Mouse (Mus musculus) lung, adult 2 months (tissue): ENCODE data around the gene Dnajc4. TPM values are rescaled to one million over a fixed set of nuclear protein-coding genes. Genes with fewer than 3 reads are reported as not detected.

Experiments
- DNase-seq: peaks from one replicate; pipeline ENCODE4 v3.0.0; 2022
- H3K4me1 ChIP-seq: fragments of 200-500 bp; 2 replicates; pipeline ENCODE4 v1.6.1; 2011; ENCODE audit warnings: low read length; ENCODE audit not compliant: control insufficient read depth, insufficient read depth
- H3K4me3 ChIP-seq: fragments of 200-500 bp; replicated peaks from 2 replicates; pipeline ENCODE3; 2011; ENCODE audit warnings: low read depth, mild to moderate bottlenecking, control low read depth, low read length; ENCODE audit errors: extremely low read depth
- CTCF ChIP-seq: fragments of 200-500 bp; IDR thresholded peaks from 2 replicates; pipeline ENCODE4 v1.5.1; 2011; ENCODE audit warnings: mild to moderate bottlenecking, low read length, control low read depth; ENCODE audit not compliant: insufficient read depth
- POLR2A ChIP-seq: fragments of 200-500 bp; IDR thresholded peaks from 2 replicates; pipeline ENCODE4 v1.6.1; 2011; ENCODE audit warnings: low read depth, mild to moderate bottlenecking, control low read depth, low read length, borderline replicate concordance; ENCODE audit errors: extremely low read depth
- WGBS: fragments of 180-500 bp; shearing (Covaris S2); methylation state at CpG from one replicate; pipeline ENCODE4 v1.1.7; 2018; 5-methylcytosine and 5-hydroxymethylcytosine counted together
- polyA plus RNA-seq: library from polyadenylated mRNA; depleted of rRNA; stranded (reverse); fragments of >200 nt; gene quantifications from 2 replicates; pipeline ENCODE4 v1.2.3, GENCODE M21; 2012

Dnajc4 gene
- polyA plus RNA-seq, 1 experiment: 38.9 TPM

DNA sequence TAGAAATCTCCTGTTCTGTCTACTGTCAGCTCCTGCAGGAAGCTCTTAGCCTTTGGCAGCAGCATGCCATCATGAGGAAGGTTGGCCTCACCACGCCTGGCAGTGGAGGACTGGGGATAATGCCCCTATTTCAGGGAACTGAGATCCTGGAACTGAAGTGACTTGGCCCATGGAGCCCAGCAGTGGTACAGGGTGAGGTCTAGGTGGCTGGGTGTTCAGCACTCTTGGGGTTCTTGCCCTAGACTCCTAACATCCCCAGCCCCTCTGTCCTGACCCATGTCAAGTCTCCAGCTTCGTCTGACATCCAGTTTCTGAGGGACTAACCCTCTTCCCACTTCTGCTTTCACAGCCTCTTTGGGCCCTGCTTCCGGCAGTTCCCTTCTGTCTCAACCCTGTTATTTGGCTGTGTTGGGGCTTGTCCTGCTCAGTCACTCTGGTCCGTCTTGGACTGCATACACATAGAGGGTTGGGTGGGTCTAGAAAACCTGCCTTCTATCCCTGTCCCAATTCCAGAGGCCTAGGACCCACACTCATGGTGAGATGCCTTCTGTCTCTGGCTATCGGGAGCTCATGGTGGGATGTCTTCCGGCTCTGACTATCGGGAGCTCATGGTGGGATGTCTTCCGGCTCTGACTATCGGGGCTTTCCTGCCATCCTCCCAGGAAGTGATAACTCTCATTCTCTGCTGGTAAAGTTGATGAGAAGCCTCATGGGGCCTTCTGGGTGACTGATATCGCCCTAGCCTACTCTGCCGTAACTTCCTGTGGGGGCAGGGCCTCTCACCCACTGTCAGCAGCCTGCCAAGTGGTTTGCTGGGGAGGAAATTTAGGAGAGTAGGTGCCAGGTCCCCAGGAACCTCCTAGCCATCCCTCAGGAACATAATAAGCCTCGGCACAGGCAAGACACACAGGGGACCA lies 25.4 kb upstream of the Dnajc4 start:
- 46% methylated on average over 12 of the region's 12 CpGs for WGBS
- TF ChIP-seq CTCF: no peak
- no peak for TF ChIP-seq POLR2A
- no peak for DNase-seq
- Histone ChIP-seq H3K4me3 (peak overlapping the region; percentile 31), H3K4me1 (no peaks in the 10 kb centered on the region)

DNA sequence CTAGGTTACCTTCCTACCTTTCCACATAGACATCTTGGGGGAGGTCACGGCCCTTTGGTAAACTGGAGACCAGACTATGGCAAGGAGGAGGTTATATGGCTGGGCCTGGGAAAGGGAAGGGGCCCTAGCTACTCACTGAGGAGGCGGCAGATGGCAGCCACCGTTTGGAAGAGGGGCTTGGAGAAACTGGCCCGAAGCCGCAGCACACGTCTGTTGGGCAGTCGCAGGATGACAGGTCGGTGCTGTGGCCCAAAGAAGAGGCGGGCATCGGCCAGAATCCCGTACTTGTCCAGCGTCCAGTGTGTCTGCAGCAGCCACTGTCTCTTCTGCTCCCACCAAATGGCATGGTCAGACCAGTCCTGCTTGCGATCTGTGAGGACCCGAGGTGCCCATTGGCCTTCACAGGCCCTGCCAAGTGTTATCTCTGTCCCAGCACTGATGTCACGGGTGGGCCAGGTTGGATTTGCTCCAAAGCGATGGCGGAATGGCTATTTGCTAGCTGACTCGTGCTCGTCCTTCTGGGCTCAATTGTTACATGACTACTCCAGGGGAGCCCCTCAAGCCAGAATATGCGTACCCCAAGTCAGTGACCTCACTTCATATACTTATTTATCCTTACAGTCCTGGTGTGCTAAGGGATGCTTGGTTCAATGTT lies 22.2 kb upstream of the Dnajc4 start:
- no peak for TF ChIP-seq CTCF
- no peak for TF ChIP-seq POLR2A
- no peak for DNase-seq
- Histone ChIP-seq H3K4me1 (no peaks in the 10 kb centered on the region), H3K4me3 (no peak overlapping the region)
- 89% methylated on average over 20 of the region's 20 CpGs for WGBS

DNA sequence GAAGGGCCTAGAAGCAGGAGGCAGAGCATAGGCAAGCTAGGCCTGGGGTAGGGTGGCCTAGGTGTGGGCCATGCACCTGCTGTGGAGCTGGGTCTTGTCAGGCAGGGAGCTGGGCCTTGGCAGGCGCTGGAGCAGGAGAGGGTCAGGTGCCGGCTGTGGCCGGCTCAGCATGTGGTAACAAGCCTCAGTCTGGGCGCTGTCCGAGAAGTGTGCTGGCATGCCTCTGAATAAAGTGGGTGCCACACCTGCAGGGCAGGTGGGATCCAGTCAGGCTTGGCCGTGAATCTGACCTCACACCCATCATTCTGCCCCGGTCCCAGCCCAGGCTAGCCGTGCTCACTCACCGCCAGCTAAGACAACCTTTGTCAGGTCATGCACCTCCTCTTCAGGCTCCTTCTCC lies 21.6 kb upstream of the Dnajc4 start:
- TF ChIP-seq POLR2A: no peak
- no peak for TF ChIP-seq CTCF
- no peak overlapping the region for H3K4me3 ChIP-seq
- WGBS: 86% methylated on average over 9 of the region's 9 CpGs
- no peak for DNase-seq
- H3K4me1 ChIP-seq: no peaks in the 10 kb centered on the region

GRCm38 (mm10) chr19:7012426-7012825 lies 20.1 kb upstream of the Dnajc4 start:
- Histone ChIP-seq H3K4me3 (no peak overlapping the region), H3K4me1 (no peaks in the 10 kb centered on the region)
- WGBS: 73% methylated on average over 4 of the region's 4 CpGs
- TF ChIP-seq CTCF (no peak), POLR2A (no peak)
- no peak for DNase-seq

DNA sequence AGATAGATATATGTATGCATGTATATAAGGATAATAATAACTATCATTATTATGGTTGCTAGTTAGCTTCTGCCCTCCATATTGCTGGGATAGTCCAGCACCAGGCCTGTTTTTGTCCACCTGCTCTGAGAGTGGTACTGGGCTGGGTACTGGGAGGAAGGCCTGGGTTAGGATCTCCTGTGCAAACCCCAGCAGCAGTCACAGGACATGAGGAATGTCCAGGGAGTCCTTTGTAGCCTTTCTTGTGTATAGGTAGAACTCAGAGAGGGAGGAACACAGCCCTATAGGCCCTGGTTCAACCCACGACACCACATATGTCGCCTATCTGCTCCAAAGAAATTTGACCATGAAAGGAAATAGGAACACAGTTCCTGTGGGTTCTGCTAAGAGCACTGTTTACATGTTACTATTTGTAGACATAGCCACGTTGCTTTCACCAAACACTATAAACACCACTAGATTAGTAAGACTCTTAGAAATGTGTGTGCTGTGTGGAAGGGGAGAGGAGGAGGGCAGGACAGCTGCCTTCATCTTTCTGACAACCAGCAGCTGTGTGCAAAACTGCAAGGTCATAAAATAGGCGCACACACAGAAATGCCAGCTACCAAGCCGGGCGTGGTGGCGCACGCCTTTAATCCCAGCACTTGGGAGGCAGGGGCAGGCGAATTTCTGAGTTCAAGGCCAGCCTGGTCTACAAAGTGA lies 14.7 kb upstream of the Dnajc4 start:
- no peak for TF ChIP-seq POLR2A
- no peak for TF ChIP-seq CTCF
- WGBS: 54% methylated on average over 9 of the region's 9 CpGs
- DNase-seq: no peak
- H3K4me1 ChIP-seq: no peaks in the 10 kb centered on the region
- H3K4me3 ChIP-seq: no peak overlapping the region

GRCm38 (mm10) chr19:6999360-7000063 lies 7.1 kb upstream of the Dnajc4 start:
- no peak for DNase-seq
- TF ChIP-seq CTCF: no peak
- TF ChIP-seq POLR2A: no peak
- Histone ChIP-seq H3K4me1 (peaks cover 12% of the 10 kb centered on the region), H3K4me3 (no peak overlapping the region)
- 91% methylated on average over 19 of the region's 19 CpGs for WGBS

DNA sequence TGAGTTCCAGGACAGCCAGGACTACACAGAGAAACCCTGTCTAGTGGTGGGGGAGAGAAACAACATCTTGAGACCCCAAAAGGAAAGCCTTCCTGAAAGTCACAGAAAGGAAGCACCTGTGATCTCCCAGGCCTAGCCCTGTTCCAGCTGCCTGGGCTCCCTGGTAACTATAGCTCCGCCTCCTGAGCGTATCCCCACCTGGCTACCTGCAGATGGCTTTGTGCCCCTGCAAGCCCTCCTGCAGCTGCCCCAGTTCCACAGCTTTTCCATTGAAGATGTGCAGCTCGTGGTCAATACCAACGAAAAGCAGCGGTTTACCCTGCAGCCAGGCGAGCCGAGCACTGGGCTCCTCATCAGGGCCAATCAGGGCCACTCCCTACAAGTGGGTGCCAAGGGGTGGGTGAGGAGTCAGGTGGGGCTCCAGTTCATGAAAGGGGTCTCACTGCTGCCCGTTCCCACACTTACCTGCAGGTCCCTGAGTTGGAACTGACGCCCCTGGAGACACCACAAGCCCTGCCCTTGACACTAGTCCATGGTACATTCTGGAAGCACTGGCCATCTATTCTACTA lies 5.4 kb upstream of the Dnajc4 start:
- H3K4me1 ChIP-seq: peaks cover 15% of the 10 kb centered on the region
- no peak for DNase-seq
- H3K4me3 ChIP-seq: no peak overlapping the region
- WGBS: 86% methylated on average over 9 of the region's 9 CpGs
- TF ChIP-seq POLR2A (no peak), CTCF (no peak)

- DNase-seq: peak; percentile 86
- peak within 1 kb of the TSS; percentile 62 for H3K4me3 ChIP-seq
- peak; percentile 85; the same call in 1 of the 2 replicates for TF ChIP-seq POLR2A
- no peak for TF ChIP-seq CTCF
- under 1% methylated on average over 24 of the region's 24 CpGs for WGBS
- peaks cover 19% of the 10 kb centered on the region for H3K4me1 ChIP-seq
Observed at GRCm38 (mm10) chr19:6996006-6996405, 3.6 kb upstream of the Dnajc4 start, which contains the start of the genes Nudt22 and Trpt1. Nudt22 (minus strand) TSS chr19:6996117. Trpt1 (plus strand) TSS chr19:6996131.
